Mouse (Mus musculus): ENCODE measurements around the gene Zfp683.

DNA sequence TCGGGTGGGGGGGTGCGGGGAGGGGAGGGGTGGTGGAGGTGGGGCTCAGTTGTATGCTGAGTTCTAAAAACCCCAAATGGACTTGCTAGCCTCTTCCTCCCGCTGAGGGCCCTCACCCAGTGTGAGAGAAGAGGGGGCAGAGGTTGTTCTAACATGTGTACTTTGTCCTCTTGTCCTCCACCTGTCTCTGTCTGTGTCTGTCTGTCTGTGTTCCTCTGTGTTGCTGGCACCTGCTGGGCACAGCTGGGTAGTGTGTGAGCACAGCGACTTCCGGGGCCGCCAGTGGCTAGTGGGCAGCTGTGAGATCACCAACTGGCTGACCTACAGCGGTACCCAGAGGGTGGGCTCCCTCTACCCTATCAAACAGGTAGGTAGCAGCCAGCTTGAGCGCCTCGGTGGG lies 35.4 kb downstream of the Zfp683 start:
- TF ChIP-seq CTCF (conservative IDR thresholded peaks at IDR 0.05; ENCODE audit: low read length) (no peak), POU5F1 (IDR thresholded peaks at IDR 0.05; ENCODE audit: borderline replicate concordance, low read length) (no peak)
